Mouse (Mus musculus): ENCODE measurements at regions not wholly inside any gene's neighbourhood (a gene's known extent, or its start where the extent isn't known, plus 50 kb on each side); places are given as distances from the start of the nearest gene placed in this dataset.

DNA sequence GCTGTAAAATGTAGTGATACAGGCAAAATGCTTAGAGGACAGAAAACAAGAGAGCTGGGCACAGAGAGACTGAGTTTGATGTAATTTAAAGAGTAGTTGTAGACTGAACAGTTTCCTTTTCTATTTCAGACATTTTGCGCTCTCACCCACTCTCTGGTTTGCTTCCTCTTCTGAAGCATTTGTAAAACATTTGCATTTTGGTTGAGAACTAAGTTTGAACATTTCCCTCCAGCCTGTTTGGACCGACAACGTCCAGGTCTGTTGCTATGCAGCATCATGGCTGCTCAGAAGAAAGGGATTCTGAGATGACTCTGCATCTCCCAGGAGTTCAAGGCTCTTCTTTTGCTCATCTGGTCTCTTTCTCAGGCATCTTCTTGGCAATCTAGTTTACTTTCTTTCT is 78.2 kb downstream of the Rasd2 start:
- no peaks in the 10 kb centered on the region for H3K27me3 ChIP-seq (ENCODE audit: insufficient read depth, low read length)
- no peaks in the 10 kb centered on the region for H3K36me3 ChIP-seq (ENCODE audit: insufficient read depth, low read length)
- H3K9ac ChIP-seq (ENCODE audit: low read depth, low read length): no peak overlapping the region
- H3K4me2 ChIP-seq (ENCODE audit: low read length): no peak overlapping the region
- no peak for DNase-seq (ENCODE audit: low spot score)
- no peak for ATAC-seq (replicated peaks; ENCODE audit: low FRiP score, low read depth)
- H3K4me3 ChIP-seq (replicated peaks; ENCODE audit: low read depth, low read length): no peak overlapping the region
- H3K9me3 ChIP-seq (replicated peaks; ENCODE audit: low read length): no peaks in the 10 kb centered on the region
- H3K4me1 ChIP-seq (replicated peaks; ENCODE audit: insufficient read depth, low read length): no peaks in the 10 kb centered on the region
- no peak for TF ChIP-seq CTCF (IDR thresholded peaks at IDR 0.05; ENCODE audit: low read depth)
- no peak overlapping the region for H3K27ac ChIP-seq
- WGBS: 85% methylated on average over 3 of the region's 3 CpGs

DNA sequence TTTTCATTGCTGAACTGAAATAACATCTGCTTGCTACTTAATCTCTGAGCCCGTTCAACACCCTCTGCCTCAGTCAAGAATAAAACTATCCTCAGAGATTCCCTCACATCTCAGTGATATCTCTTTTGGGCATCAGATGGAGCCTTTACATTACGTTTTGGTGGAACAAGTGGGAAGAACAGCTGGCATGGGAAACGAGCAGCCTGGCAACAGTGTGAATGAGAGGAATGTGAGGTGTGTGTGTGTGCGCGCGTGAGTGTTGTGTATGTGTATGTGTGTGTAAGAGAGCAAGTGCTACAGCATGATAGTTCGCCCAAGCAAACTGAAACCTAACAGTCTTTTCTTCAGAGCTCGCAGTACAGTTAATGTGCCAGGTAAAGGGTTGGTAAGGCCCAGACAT is 76.2 kb downstream of the Rasd2 start:
- no peak for ATAC-seq (replicated peaks; ENCODE audit: low FRiP score, low read depth)
- 77% methylated on average over 8 of the region's 8 CpGs for WGBS
- H3K9ac ChIP-seq (ENCODE audit: low read depth, low read length): no peak overlapping the region

More for the DNA sequence above, 76.2 kb downstream of the Rasd2 start:
- no peaks in the 10 kb centered on the region for H3K9me3 ChIP-seq (replicated peaks; ENCODE audit: low read length)
- no peak overlapping the region for H3K27ac ChIP-seq
- no peaks in the 10 kb centered on the region for H3K27me3 ChIP-seq (ENCODE audit: insufficient read depth, low read length)
- no peak overlapping the region for H3K4me3 ChIP-seq (replicated peaks; ENCODE audit: low read depth, low read length)
- no peak overlapping the region for H3K4me2 ChIP-seq (ENCODE audit: low read length)
- no peak for TF ChIP-seq CTCF (IDR thresholded peaks at IDR 0.05; ENCODE audit: low read depth)
- no peak for DNase-seq (ENCODE audit: low spot score)
- no peaks in the 10 kb centered on the region for H3K4me1 ChIP-seq (replicated peaks; ENCODE audit: insufficient read depth, low read length)
- H3K36me3 ChIP-seq (ENCODE audit: insufficient read depth, low read length): no peaks in the 10 kb centered on the region

Measured in kidney, postnatal 0 days (tissue).